Mouse (Mus musculus) liver, embryonic 11.5 days (tissue): Measurements from ENCODE around the gene Secisbp2. TPM values are rescaled to one million over a fixed set of nuclear protein-coding genes. Genes with fewer than 3 reads are reported as not detected.

Experiments
- ATAC-seq: fragments of 200-750 bp; cut with Nextera tagmentation; replicated peaks from 2 replicates; pipeline ENCODE4 v1.8.0; 2017; ENCODE audit warnings: moderate number of reproducible peaks, mild to moderate bottlenecking, moderate TSS enrichment, moderate library complexity; ENCODE audit not compliant: low FRiP score
- DNase-seq: peaks from one replicate; pipeline ENCODE4 v3.0.0-alpha.2; 2017; ENCODE audit warnings: low spot score
- H3K27ac ChIP-seq: fragments of 300-500 bp; sonication (generic); 2 replicates; pipeline ENCODE4 v1.5.1; 2014; ENCODE audit warnings: mild to moderate bottlenecking, low read depth, low read length, control low read depth
- H3K27me3 ChIP-seq: fragments of 300-500 bp; sonication (generic); replicated peaks from 2 replicates; pipeline ENCODE4 v1.6.1; 2014; ENCODE audit warnings: low read length, mixed read lengths; ENCODE audit not compliant: control insufficient read depth, insufficient read depth
- H3K36me3 ChIP-seq: fragments of 300-500 bp; sonication (generic); 2 replicates; pipeline ENCODE4 v1.6.1; 2014; ENCODE audit warnings: mild to moderate bottlenecking, low read length, moderate library complexity, mixed read lengths; ENCODE audit not compliant: control insufficient read depth, insufficient read depth
- H3K4me1 ChIP-seq: fragments of 300-500 bp; sonication (generic); replicated peaks from 2 replicates; pipeline ENCODE4 v1.6.1; 2014; ENCODE audit warnings: low read length, mixed read lengths; ENCODE audit not compliant: control insufficient read depth, insufficient read depth
- H3K4me2 ChIP-seq: fragments of 300-500 bp; sonication (generic); 2 replicates; pipeline ENCODE4 v1.6.1; 2014; ENCODE audit warnings: mild to moderate bottlenecking, control low read depth, moderate library complexity
- H3K4me3 ChIP-seq: fragments of 300-500 bp; sonication (generic); 2 replicates; pipeline ENCODE4 v1.5.1; 2014; ENCODE audit warnings: low read depth, low read length, control low read depth
- H3K9ac ChIP-seq: fragments of 300-500 bp; sonication (generic); 2 replicates; pipeline ENCODE4 v1.6.1; 2014; ENCODE audit warnings: low read depth, low read length, control low read depth
- H3K9me3 ChIP-seq: fragments of 300-500 bp; sonication (generic); 2 replicates; pipeline ENCODE4 v1.6.1; 2016; ENCODE audit warnings: low read length, inconsistent platforms, mixed read lengths; ENCODE audit not compliant: control insufficient read depth
- WGBS: fragments of 180-500 bp; shearing (Covaris S2); extraction: QIAGEN DNeasy Blood & Tissue Kit; methylation state at CpG from one replicate; pipeline ENCODE4 v1.1.7; 2014; 5-methylcytosine and 5-hydroxymethylcytosine counted together
- polyA plus RNA-seq: library from polyadenylated mRNA; unstranded; fragments of >200 nt; fragmentation: Nextera tagmentation; extraction: Ambion mirVana; gene quantifications from 2 replicates; pipeline ENCODE4 v1.2.1, GENCODE M21; 2014

Secisbp2 gene
- polyA plus RNA-seq, 1 experiment from 2014 or later, result 36.1 TPM

DNA sequence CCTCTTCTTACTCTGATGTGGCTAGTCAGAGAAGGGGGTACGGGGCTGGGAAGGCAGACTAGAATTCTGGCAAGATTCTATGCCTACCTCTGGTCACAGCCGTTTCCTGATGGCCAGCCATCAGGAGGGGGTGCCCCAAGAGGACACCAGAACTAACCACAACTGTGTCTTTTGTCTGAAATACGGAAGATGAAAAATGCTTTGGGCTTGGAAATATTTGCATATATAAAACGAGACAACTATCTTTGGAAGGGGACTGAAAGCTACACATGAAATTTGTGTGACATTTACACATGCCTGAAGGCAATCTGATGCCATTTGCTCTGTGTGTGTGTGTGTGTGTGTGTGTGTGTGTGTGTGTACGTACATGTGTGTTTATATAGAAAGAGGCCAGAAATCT, 52.4 kb downstream of the Secisbp2 start:
- no peak overlapping the region for H3K4me2 ChIP-seq
- ATAC-seq, result no peak
- peaks cover 9% of the 10 kb centered on the region for H3K4me1 ChIP-seq
- H3K27ac ChIP-seq, result no peak overlapping the region
- WGBS, result 82% methylated on average over 5 of the region's 5 CpGs
- no peaks in the 10 kb centered on the region for H3K27me3 ChIP-seq
- H3K9ac ChIP-seq, result no peak overlapping the region
- no peaks in the 10 kb centered on the region for H3K9me3 ChIP-seq
- H3K36me3 ChIP-seq, result peaks cover 8% of the 10 kb centered on the region; the same call in 1 of the 2 replicates
- no peak for DNase-seq
- no peak overlapping the region for H3K4me3 ChIP-seq

DNA sequence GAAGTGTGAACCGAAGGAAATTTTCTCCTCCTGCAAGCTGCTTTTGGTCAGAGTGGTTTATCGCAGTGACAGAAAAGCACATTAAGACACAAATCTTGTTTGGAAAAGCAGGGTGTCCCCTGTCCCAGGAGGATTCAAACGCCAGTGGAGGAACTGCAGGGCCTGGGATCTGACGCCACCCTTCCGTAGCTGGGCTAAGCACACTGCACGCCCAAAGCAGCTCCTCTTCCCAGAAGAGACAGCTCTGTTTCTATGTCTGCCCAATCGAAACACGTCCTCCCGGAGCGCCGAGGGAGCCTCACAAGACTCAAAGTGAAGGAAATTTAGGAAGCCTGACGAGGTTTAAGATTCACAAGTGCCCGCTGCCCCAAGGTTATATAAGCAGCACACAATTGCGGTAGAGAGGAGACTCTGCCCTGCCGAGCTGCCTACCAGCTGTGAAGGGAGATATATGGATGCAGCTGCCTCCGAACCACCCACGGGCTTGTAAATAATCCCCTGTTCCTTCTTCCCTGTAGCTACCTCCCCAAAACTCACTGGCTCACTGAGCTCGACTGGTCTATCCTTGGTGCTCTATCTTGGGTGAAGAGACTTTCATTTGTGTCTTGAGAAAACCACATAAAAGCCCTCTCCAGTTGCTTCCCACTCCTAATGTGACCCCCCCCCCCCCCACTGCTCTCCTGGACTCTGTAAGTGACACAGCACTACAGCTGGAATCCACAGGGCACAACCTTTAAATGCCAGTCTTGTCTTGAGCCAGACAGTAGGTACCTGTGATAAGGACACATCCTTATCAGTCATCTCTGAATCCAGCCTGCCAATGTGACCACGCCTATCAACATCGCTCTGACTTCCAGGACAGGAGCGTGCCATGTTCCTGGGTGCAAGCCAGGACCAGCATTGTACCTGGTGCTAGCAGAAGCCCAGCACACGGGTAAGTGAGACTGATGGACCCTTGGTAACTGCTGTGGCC, 54.7 kb downstream of the Secisbp2 start:
- Histone ChIP-seq H3K4me2 (no peak overlapping the region), H3K9ac (no peak overlapping the region), H3K4me3 (no peak overlapping the region), H3K4me1 (peaks cover 6% of the 10 kb centered on the region), H3K36me3 (peaks cover 14% of the 10 kb centered on the region; the same call in 1 of the 2 replicates), H3K9me3 (no peaks in the 10 kb centered on the region), H3K27me3 (no peaks in the 10 kb centered on the region), H3K27ac (no peak overlapping the region)
- ATAC-seq (no peak), DNase-seq (no peak)
- 74% methylated on average over 22 of the region's 22 CpGs for WGBS

DNA sequence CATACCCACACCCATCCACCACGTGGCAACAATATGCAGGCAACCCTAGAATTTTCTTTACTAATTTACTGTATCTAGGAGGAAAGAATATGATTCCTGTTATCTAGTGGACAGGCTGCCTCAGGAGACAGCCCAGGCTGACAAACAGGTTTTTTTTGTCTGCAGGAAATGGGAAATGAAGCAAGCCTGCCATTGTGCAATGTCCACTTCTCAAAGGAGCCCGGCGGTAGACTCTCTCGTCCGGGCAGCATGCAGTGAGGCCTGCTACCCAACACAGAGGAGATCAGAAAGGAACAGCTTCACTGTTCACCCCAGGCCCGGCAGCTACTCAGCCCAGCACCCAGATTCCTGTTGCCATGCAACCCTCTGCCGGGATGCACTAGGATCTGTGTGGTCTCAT, 59.2 kb downstream of the Secisbp2 start:
- no peak overlapping the region for H3K27ac ChIP-seq
- no peak overlapping the region for H3K4me2 ChIP-seq
- DNase-seq, result no peak
- H3K9me3 ChIP-seq, result no peaks in the 10 kb centered on the region
- H3K4me1 ChIP-seq, result peaks cover 6% of the 10 kb centered on the region
- ATAC-seq, result no peak
- H3K4me3 ChIP-seq, result no peak overlapping the region
- peaks cover 13% of the 10 kb centered on the region; the same call in 1 of the 2 replicates for H3K36me3 ChIP-seq
- no peaks in the 10 kb centered on the region for H3K27me3 ChIP-seq
- 62% methylated on average over 7 of the region's 7 CpGs for WGBS
- H3K9ac ChIP-seq, result no peak overlapping the region

DNA sequence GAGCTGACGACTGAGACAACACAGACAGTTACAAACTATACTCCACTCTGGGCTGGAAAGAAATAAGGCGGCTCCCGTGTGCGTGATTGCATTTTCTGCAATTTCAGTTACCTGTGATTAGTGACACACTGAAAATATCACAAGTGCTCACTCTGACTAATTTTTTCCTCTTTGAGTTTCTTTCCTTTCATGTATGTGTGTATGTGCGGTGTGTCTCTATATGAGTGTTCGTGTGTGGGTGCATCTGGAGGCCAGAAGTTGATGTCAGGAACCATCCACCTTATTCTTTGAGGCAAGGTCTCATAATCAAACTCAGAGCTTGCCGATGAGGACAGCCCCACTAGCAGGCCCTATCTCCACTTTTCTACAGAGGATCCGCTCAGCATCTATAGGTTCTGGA, 60.5 kb downstream of the Secisbp2 start:
- 91% methylated on average over 8 of the region's 8 CpGs for WGBS
- no peak overlapping the region for H3K4me3 ChIP-seq

DNA sequence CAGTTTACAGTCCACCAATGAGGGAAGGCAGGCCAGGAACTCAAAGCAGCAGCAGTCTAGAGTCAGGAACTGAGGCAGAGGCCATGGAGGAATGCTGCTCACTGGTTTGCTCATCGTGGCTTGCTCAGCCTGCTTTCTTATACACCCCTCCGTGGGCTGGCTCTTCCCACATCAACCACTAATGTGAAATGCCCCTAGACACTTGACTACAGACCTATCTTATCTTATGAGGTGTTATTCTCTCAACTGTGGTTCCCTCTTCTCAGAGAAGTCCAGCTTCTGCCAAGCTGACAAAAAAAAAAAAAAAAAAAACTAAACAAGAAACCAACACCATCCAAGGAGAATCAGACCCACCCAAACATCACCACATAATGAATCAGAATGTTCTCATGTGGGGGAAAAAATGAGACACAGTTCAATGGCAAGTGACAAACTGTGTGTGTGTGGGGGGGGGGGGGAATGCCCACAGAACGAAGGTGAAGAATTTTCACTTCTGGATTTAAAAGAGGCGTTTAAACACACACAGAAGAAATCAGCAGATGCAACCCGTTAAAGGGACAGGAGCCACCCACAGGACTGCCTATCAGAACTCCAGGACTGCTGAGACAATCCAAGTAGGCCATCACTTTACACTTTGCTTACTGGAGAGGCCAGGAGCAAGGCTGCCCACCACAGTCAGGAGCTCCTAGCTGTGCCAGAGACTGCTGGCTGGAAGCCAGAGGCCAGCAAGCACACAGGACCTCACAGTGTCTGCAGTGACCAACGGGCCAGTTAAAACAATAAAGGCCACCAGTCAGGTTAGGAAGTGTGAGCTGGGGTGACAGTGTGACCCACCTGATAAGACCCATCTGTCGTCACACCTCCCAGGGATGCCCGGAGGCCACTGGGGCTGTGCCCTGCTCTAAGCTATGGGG, 65.1 kb downstream of the Secisbp2 start:
- H3K4me1 ChIP-seq, result no peaks in the 10 kb centered on the region
- 52% methylated on average over 8 of the region's 8 CpGs for WGBS
- ATAC-seq, result peak; percentile 51; the same call in 1 of the 2 replicates
- DNase-seq, result no peak
- H3K27me3 ChIP-seq, result no peaks in the 10 kb centered on the region
- H3K4me2 ChIP-seq, result no peak overlapping the region
- no peaks in the 10 kb centered on the region; the same call in 1 of the 2 replicates for H3K9me3 ChIP-seq
- H3K27ac ChIP-seq, result no peak overlapping the region
- no peak overlapping the region for H3K9ac ChIP-seq
- H3K4me3 ChIP-seq, result no peak overlapping the region
- H3K36me3 ChIP-seq, result peaks cover 21% of the 10 kb centered on the region; the same call in 1 of the 2 replicates

More for the DNA sequence above, 60.5 kb downstream of the Secisbp2 start:
- H3K27ac ChIP-seq, result no peak overlapping the region
- H3K4me2 ChIP-seq, result no peak overlapping the region
- no peaks in the 10 kb centered on the region for H3K4me1 ChIP-seq
- H3K27me3 ChIP-seq, result no peaks in the 10 kb centered on the region
- ATAC-seq, result no peak
- no peak for DNase-seq
- no peak overlapping the region for H3K9ac ChIP-seq
- no peaks in the 10 kb centered on the region for H3K9me3 ChIP-seq
- H3K36me3 ChIP-seq, result peaks cover 13% of the 10 kb centered on the region; the same call in 1 of the 2 replicates

DNA sequence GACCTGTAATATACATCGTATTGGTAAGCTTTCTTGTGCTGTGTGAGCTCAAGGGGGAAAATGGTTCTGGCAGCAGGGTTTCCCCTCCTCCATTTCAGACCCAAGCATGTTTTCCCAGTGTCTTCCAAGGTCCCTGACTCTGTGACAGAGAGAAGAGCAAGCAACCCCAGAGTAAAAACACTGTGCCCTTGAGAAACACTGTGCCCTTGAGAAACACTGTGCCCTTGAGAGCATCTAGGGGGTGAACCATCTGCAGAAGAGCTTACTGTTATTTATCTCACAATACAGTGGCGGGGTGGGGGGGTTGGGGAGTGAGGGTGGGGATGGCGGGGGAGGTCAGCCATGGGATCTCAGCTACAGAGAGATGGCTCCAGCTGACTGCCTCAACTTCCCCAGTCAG, 67.8 kb downstream of the Secisbp2 start:
- Histone ChIP-seq H3K4me2 (no peak overlapping the region), H3K27me3 (no peaks in the 10 kb centered on the region), H3K9me3 (no peaks in the 10 kb centered on the region; the same call in 1 of the 2 replicates), H3K9ac (no peak overlapping the region), H3K4me3 (no peak overlapping the region), H3K36me3 (peaks cover 18% of the 10 kb centered on the region; the same call in 1 of the 2 replicates), H3K4me1 (peaks cover 2% of the 10 kb centered on the region; the same call in 1 of the 2 replicates), H3K27ac (no peak overlapping the region)
- DNase-seq, result no peak
- ATAC-seq, result no peak
- 85% methylated on average over 3 of the region's 3 CpGs for WGBS

DNA sequence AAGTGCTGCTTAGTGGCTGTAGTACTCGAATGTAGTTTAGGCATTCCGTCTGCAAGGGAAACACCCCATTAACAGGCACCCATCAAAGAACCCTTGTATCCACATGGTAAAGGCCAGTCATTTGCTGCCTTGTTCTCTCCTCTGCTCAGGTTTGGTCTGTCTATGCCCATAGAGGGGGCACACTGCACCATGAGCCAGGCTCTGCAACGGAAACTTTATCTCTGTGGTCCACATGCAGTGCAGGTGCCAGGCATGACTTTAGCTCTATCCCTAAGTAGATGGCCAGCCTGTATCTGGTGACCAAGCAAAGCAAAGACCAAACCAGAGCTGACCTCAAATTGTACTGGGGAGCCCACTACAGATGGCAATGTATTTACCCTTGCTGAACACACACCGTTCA, 69.1 kb downstream of the Secisbp2 start:
- Histone ChIP-seq H3K4me1 (peaks cover 2% of the 10 kb centered on the region; the same call in 1 of the 2 replicates), H3K4me2 (no peak overlapping the region), H3K27ac (no peak overlapping the region), H3K9me3 (no peaks in the 10 kb centered on the region; the same call in 1 of the 2 replicates), H3K9ac (no peak overlapping the region), H3K27me3 (no peaks in the 10 kb centered on the region), H3K4me3 (no peak overlapping the region), H3K36me3 (peaks cover 16% of the 10 kb centered on the region; the same call in 1 of the 2 replicates)
- WGBS, result 88% methylated on average over 4 of the region's 4 CpGs
- no peak for ATAC-seq
- DNase-seq, result no peak

DNA sequence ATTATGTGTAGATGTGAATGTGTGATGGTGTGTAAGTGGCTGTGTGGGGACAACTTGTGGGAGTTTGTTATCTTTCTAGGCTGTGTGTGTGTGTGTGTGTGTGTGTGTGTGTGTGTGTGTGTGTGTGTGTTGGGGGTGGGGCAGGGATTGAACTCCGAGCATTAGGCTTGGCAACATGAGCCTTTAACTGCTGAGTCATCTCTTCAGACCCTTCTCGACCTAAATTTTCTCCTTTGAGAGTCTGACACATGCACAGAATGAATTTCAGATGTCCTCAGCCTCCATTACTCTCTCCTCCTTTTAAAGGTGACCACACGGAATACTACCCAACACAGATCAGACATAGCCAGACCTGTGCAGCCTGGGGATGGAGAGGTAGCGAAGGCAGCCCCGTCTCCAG, 71.6 kb downstream of the Secisbp2 start:
- H3K9ac ChIP-seq, result no peak overlapping the region
- no peaks in the 10 kb centered on the region; the same call in 1 of the 2 replicates for H3K9me3 ChIP-seq
- peaks cover 13% of the 10 kb centered on the region; the same call in 1 of the 2 replicates for H3K36me3 ChIP-seq
- DNase-seq (no peak), ATAC-seq (no peak)
- H3K27ac ChIP-seq, result no peak overlapping the region
- peaks cover 9% of the 10 kb centered on the region for H3K4me1 ChIP-seq
- H3K27me3 ChIP-seq, result no peaks in the 10 kb centered on the region
- H3K4me2 ChIP-seq, result no peak overlapping the region
- 74% methylated on average over 5 of the region's 5 CpGs for WGBS
- no peak overlapping the region for H3K4me3 ChIP-seq
